Mouse (Mus musculus) small intestine, adult 2 months (tissue): ENCODE measurements at regions not wholly inside any gene's neighbourhood (a gene's known extent, or its start where the extent isn't known, plus 50 kb on each side); places are given as distances from the start of the nearest gene placed in this dataset.

Experiments used
- H3K27ac ChIP-seq: fragments of 200-500 bp; 2 replicates; pipeline ENCODE4 v1.5.1; 2012; ENCODE audit warnings: low read depth, low read length, control low read depth, inconsistent platforms; ENCODE audit not compliant: insufficient read depth
- H3K27me3 ChIP-seq: fragments of 200-500 bp; 2 replicates; pipeline ENCODE4 v1.6.1; 2012; ENCODE audit warnings: mild to moderate bottlenecking, moderate library complexity, low read length, inconsistent platforms; ENCODE audit not compliant: control insufficient read depth, insufficient read depth
- H3K36me3 ChIP-seq: fragments of 200-500 bp; 2 replicates; pipeline ENCODE4 v1.6.1; 2012; ENCODE audit warnings: mild to moderate bottlenecking, low read length, control low read depth, inconsistent platforms; ENCODE audit not compliant: control insufficient read depth, insufficient read depth
- H3K4me1 ChIP-seq: fragments of 200-500 bp; 2 replicates; pipeline ENCODE4 v1.6.1; 2012; ENCODE audit warnings: low read length, inconsistent platforms, mixed read lengths; ENCODE audit not compliant: control insufficient read depth, insufficient read depth, insufficient read length
- H3K4me3 ChIP-seq: fragments of 200-500 bp; 2 replicates; pipeline ENCODE4 v1.5.1; 2012; ENCODE audit warnings: low read depth, mild to moderate bottlenecking, control low read depth, inconsistent platforms, low read length, moderate library complexity
- CTCF ChIP-seq: fragments of 200-500 bp; IDR thresholded peaks from 2 replicates; pipeline ENCODE4 v1.5.1; 2012; ENCODE audit warnings: low read depth, mild to moderate bottlenecking, control low read depth, inconsistent platforms, low read length, moderate library complexity, mixed read lengths; ENCODE audit not compliant: insufficient replicate concordance, insufficient read length; ENCODE audit errors: extremely low read depth
- POLR2A ChIP-seq: fragments of 200-500 bp; IDR thresholded peaks from 2 replicates; pipeline ENCODE4 v1.6.1; 2012; ENCODE audit warnings: low read depth, mild to moderate bottlenecking, control low read depth, inconsistent platforms, low read length, moderate library complexity
- WGBS: fragments of 180-500 bp; shearing (Covaris S2); methylation state at CpG from one replicate; pipeline ENCODE4 v1.1.7; 2018; 5-methylcytosine and 5-hydroxymethylcytosine counted together

DNA sequence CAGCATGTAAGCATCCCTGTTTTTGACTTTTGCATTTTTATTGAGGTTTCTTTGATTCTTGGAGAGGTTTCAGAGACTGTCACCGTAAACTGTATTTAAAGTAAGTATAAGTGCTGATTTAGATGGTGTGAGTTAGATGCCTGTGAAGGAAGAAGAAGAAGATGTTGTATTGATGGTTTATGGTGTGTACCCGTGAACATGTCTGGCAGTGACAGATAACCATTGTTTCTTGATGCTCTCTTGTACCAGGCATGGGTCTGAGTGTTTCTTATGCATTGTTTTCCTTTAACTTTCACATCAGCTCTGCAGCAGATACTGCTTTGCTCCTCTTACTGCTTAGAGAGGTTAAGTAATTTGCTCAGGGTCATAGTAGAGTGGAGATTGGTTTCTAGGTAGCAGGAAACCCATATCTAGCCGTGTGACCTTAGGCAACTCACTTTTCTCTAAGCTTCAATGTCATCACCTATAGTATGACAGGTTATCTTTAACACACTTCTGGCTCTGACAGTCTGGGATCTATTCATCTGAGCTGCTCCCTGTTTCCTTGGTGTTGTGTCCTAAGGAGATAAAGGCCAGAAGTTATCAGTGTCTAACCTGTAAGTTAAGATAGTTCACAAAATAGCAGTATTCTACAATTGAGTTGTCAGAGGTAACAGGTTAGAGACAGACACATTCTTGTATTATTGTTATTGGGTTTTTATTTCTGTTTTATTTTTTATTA lies 95.5 kb upstream of the Tex13c2 start:
- no peaks in the 10 kb centered on the region for H3K27me3 ChIP-seq
- no peaks in the 10 kb centered on the region for H3K36me3 ChIP-seq
- 68% methylated on average over 3 of the region's 3 CpGs for WGBS
- TF ChIP-seq CTCF, result no peak
- no peak for TF ChIP-seq POLR2A
- no peak overlapping the region for H3K4me3 ChIP-seq
- H3K27ac ChIP-seq, result no peak overlapping the region
- no peaks in the 10 kb centered on the region for H3K4me1 ChIP-seq

GRCm38 (mm10) chrX:42396441-42396840 lies 93.0 kb upstream of the Tex13c2 start:
- no peak for TF ChIP-seq POLR2A
- no peak for TF ChIP-seq CTCF
- 72% methylated on average over 4 of the region's 4 CpGs for WGBS
- Histone ChIP-seq H3K4me3 (no peak overlapping the region), H3K27ac (no peak overlapping the region), H3K27me3 (no peaks in the 10 kb centered on the region), H3K4me1 (no peaks in the 10 kb centered on the region), H3K36me3 (no peaks in the 10 kb centered on the region)

DNA sequence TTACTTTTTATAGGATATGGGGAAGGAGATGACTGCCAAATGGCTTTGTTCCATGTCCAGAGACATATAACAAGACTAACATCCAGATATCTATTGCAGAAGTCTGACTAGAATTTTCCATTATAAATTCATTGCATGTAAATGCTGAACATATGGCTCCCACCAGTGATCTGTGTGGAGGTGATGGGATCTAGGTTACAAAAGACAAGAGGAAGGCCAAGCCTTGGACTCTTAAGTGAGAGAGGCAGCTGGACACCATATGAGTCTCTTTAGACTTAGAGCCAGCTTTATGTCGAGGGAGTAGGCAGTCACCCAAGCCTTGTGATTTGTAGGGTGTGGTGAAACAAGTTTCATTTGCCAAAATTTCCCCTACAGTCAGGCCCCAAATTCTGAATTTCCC lies 90.7 kb upstream of the Tex13c2 start:
- TF ChIP-seq POLR2A (no peak), CTCF (no peak)
- Histone ChIP-seq H3K4me1 (no peaks in the 10 kb centered on the region), H3K4me3 (no peak overlapping the region), H3K27me3 (no peaks in the 10 kb centered on the region), H3K27ac (no peak overlapping the region), H3K36me3 (no peaks in the 10 kb centered on the region)
- WGBS, result 50% methylated on average over 1 of the region's 1 CpGs

DNA sequence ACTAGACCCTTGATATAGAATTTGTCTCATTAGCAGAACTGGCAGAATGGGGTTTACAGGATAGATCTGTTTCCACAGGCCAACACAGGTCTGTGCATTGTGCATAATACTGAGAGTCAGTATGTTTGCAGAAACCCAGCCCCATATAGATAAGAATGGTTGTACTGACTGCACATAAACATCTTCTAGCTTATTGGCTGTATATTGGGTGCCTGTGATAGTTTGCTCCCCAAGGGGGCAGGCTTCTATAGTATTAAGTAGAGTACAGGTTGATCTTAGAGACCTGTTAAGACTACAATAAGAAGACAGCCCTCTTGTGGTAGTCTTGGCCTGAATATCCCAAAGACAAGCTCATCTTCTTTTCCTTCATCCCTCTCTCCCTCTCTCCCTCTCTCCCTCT lies 90.1 kb upstream of the Tex13c2 start:
- TF ChIP-seq POLR2A (no peak), CTCF (no peak)
- Histone ChIP-seq H3K4me3 (no peak overlapping the region), H3K36me3 (no peaks in the 10 kb centered on the region), H3K4me1 (no peaks in the 10 kb centered on the region), H3K27ac (no peak overlapping the region), H3K27me3 (no peaks in the 10 kb centered on the region)

DNA sequence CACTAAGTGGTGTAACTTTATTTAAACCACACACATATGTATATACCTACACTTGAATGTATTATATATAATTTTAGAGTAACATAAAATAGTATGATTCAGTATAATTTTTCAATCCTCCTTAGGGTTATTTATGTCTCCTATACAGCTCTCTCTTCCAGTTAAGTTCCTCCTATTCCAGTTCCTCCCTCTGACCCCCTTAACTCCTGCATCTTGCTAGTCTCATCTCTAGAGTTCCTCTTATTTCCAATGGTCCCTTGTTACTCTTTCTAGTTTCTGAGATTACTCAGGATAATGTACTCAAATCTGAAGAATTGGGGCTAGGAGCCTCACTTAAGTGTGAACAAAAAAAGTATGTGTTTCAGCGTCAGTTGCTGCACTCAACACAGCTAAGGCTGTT lies 88.4 kb upstream of the Tex13c2 start:
- Histone ChIP-seq H3K4me3 (no peak overlapping the region), H3K27ac (no peak overlapping the region), H3K4me1 (no peaks in the 10 kb centered on the region), H3K36me3 (no peaks in the 10 kb centered on the region), H3K27me3 (no peaks in the 10 kb centered on the region)
- no peak for TF ChIP-seq POLR2A
- no peak for TF ChIP-seq CTCF
- WGBS, result 86% methylated on average over 1 of the region's 1 CpGs

DNA sequence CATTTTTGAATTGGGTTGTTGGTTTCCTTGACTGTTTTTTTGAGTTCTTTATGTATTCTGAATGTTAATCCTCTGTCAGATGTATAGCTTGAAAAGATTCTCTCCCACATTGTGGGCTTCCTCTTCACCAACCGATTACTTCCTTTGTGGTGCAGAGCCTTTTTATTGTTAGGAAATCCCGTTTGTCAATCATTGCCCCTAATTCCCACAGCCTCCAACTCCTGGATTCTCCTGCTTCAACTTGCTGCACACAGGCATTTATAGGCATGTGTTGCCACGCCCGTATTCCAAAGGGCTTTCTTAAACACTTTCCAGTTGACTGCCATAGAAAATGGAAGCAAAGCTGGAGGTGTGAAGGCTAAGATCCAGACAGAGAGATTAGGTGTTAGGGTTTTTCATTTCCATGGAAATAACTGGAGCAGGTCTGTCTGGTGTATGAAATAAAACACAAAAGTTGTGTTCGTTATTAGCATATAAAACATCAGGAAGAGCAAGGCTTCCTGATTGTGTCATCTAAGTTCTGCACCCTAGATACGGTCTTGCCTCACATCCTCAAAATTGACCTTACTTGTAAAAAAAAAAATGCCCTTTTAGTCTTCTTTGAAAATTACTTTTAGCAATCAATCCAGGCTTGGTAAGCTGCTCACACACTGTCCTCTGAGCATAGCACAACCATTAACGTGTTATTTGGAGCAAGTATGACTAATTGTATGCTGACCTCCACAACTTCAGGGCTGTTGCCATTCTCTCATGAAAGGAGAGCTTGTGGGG lies 87.7 kb upstream of the Tex13c2 start:
- WGBS, result 54% methylated on average over 7 of the region's 7 CpGs
- Histone ChIP-seq H3K27ac (no peak overlapping the region), H3K4me1 (no peaks in the 10 kb centered on the region), H3K36me3 (no peaks in the 10 kb centered on the region), H3K4me3 (no peak overlapping the region), H3K27me3 (no peaks in the 10 kb centered on the region)
- TF ChIP-seq POLR2A, result no peak
- no peak for TF ChIP-seq CTCF

GRCm38 (mm10) chrX:42402335-42402605 lies 87.2 kb upstream of the Tex13c2 start:
- Histone ChIP-seq H3K4me1 (no peaks in the 10 kb centered on the region), H3K27me3 (no peaks in the 10 kb centered on the region), H3K27ac (no peak overlapping the region), H3K36me3 (no peaks in the 10 kb centered on the region), H3K4me3 (no peak overlapping the region)
- WGBS, result 58% methylated on average over 4 of the region's 4 CpGs
- TF ChIP-seq CTCF, result no peak
- no peak for TF ChIP-seq POLR2A
